Mouse (Mus musculus) liver, embryonic 11.5 days (tissue): ENCODE data around the gene Igf2bp1. TPM values are rescaled to one million over a fixed set of nuclear protein-coding genes. Genes with fewer than 3 reads are reported as not detected.

Source experiments
- ATAC-seq: fragments of 200-750 bp; cut with Nextera tagmentation; replicated peaks from 2 replicates; pipeline ENCODE4 v1.8.0; 2017; ENCODE audit warnings: moderate number of reproducible peaks, mild to moderate bottlenecking, moderate TSS enrichment, moderate library complexity; ENCODE audit not compliant: low FRiP score
- DNase-seq: peaks from one replicate; pipeline ENCODE4 v3.0.0-alpha.2; 2017; ENCODE audit warnings: low spot score
- H3K27ac ChIP-seq: fragments of 300-500 bp; sonication (generic); 2 replicates; pipeline ENCODE4 v1.5.1; 2014; ENCODE audit warnings: mild to moderate bottlenecking, low read depth, low read length, control low read depth
- H3K27me3 ChIP-seq: fragments of 300-500 bp; sonication (generic); replicated peaks from 2 replicates; pipeline ENCODE4 v1.6.1; 2014; ENCODE audit warnings: low read length, mixed read lengths; ENCODE audit not compliant: control insufficient read depth, insufficient read depth
- H3K36me3 ChIP-seq: fragments of 300-500 bp; sonication (generic); 2 replicates; pipeline ENCODE4 v1.6.1; 2014; ENCODE audit warnings: mild to moderate bottlenecking, low read length, moderate library complexity, mixed read lengths; ENCODE audit not compliant: control insufficient read depth, insufficient read depth
- H3K4me1 ChIP-seq: fragments of 300-500 bp; sonication (generic); replicated peaks from 2 replicates; pipeline ENCODE4 v1.6.1; 2014; ENCODE audit warnings: low read length, mixed read lengths; ENCODE audit not compliant: control insufficient read depth, insufficient read depth
- H3K4me2 ChIP-seq: fragments of 300-500 bp; sonication (generic); 2 replicates; pipeline ENCODE4 v1.6.1; 2014; ENCODE audit warnings: mild to moderate bottlenecking, control low read depth, moderate library complexity
- H3K4me3 ChIP-seq: fragments of 300-500 bp; sonication (generic); 2 replicates; pipeline ENCODE4 v1.5.1; 2014; ENCODE audit warnings: low read depth, low read length, control low read depth
- H3K9ac ChIP-seq: fragments of 300-500 bp; sonication (generic); 2 replicates; pipeline ENCODE4 v1.6.1; 2014; ENCODE audit warnings: low read depth, low read length, control low read depth
- H3K9me3 ChIP-seq: fragments of 300-500 bp; sonication (generic); 2 replicates; pipeline ENCODE4 v1.6.1; 2016; ENCODE audit warnings: low read length, inconsistent platforms, mixed read lengths; ENCODE audit not compliant: control insufficient read depth
- WGBS: fragments of 180-500 bp; shearing (Covaris S2); extraction: QIAGEN DNeasy Blood & Tissue Kit; methylation state at CpG from one replicate; pipeline ENCODE4 v1.1.7; 2014; 5-methylcytosine and 5-hydroxymethylcytosine counted together
- microRNA-seq: library from miRNA; unstranded; fragments of <30 nt; microRNA quantifications from one replicate; pipeline ENCODE4, GENCODE M21; 2017; ENCODE audit warnings: borderline number of aligned reads
- polyA plus RNA-seq: library from polyadenylated mRNA; unstranded; fragments of >200 nt; fragmentation: Nextera tagmentation; extraction: Ambion mirVana; gene quantifications from 2 replicates; pipeline ENCODE4 v1.2.1, GENCODE M21; 2014

Gene Igf2bp1
- polyA plus RNA-seq, 1 experiment from 2014 or later = 56.0 TPM

DNA sequence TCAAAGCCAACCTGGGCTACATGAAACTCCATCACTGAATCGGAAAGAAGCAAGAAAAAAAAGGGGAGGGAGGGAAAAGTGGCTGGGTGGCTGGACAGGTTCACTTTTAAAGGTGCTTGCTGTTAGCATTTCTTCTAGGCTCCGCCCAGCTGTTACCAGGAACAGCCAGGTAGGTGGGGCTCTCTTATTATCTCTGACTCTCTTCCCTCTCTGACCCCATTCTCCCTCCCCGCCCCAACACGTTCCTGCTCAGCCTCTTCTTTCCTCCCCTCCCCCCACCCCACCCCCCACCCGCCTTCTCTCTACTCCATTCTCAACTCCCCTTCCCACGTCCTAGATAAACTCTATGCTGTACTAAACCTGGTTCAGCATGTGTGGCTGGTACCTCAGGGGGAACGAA, 94.2 kb downstream of the Igf2bp1 start:
- ATAC-seq = no peak
- no peak overlapping the region for H3K27ac ChIP-seq

DNA sequence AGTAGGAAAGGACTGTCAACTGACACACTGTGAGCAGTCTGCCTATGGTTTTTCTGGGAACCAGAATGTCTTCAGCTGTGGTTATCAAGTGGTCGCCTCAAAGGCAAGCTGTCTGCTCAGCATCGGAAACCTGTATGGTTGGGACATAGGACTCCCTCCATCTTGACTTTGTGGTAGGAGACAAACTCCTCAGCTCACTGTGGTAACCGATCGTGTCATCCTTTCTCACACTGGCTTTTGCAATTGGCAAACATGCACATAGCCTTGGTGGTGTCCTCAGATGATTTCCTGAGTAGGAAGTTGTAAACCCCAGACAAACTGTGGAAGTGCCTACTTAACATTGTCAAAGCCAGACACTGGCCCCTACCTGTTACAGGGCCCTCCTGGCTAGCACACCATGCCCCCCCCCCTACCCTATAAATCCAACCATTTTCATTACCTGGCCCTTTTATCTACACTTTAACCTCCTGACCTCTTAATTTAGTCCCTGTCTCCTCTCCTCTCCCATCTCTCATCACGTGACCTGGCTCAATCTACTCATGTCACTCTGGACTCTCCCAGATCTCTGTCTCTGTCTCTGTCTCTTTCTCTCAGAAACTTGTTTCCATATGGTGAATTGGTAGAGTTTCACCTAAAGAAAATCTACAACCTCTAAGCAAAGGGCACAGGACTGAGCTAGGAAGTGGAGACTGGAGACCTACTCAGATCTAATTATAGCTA, 97.8 kb downstream of the Igf2bp1 start:
- 51% methylated on average over 5 of the region's 5 CpGs for WGBS

More for the DNA sequence above, 94.2 kb downstream of the Igf2bp1 start:
- WGBS = 28% methylated on average over 7 of the region's 7 CpGs
- Histone ChIP-seq H3K4me3 (no peak overlapping the region), H3K9me3 (no peaks in the 10 kb centered on the region), H3K4me1 (peaks cover 6% of the 10 kb centered on the region), H3K9ac (no peak overlapping the region), H3K36me3 (no peaks in the 10 kb centered on the region), H3K27me3 (peaks cover 43% of the 10 kb centered on the region), H3K4me2 (0 out of 2 replicates have a peak overlapping the region, but pooled peaks have one; percentile 5)
- no peak for DNase-seq

More for the DNA sequence above, 97.8 kb downstream of the Igf2bp1 start:
- Histone ChIP-seq H3K27me3 (peaks cover 8% of the 10 kb centered on the region), H3K9ac (no peak overlapping the region), H3K36me3 (no peaks in the 10 kb centered on the region), H3K27ac (no peak overlapping the region), H3K4me3 (no peak overlapping the region), H3K9me3 (no peaks in the 10 kb centered on the region), H3K4me2 (no peak overlapping the region), H3K4me1 (peaks cover 3% of the 10 kb centered on the region)
- DNase-seq (no peak), ATAC-seq (no peak)

Small RNAs within 50 kb of the gene (microRNA-seq; reads per million reads assigned to microRNA genes)
- gene Mir3063 = 1.4 reads per million

Other genes with a start within 250 kb of the Igf2bp1 start
- gene Phospho1, start 181.4 kb downstream of the Igf2bp1 start, polyA plus RNA-seq = 0.48 and 0.74 TPM in 2 replicates
- gene Gngt2, start 168.7 kb downstream of the Igf2bp1 start, polyA plus RNA-seq = 19.5 and 22.3 TPM in 2 replicates
- 6.4 and 7.9 TPM in 2 replicates for gene Abi3, start 163.5 kb downstream of the Igf2bp1 start, polyA plus RNA-seq
- 0.34 and 0.51 TPM in 2 replicates for gene B4galnt2, start 91.0 kb downstream of the Igf2bp1 start, polyA plus RNA-seq
- not detected in 2 replicates for gene Gip, start 18.6 kb upstream of the Igf2bp1 start, polyA plus RNA-seq
- 48.8 and 50.0 TPM in 2 replicates for gene Snf8, start 28.9 kb upstream of the Igf2bp1 start, polyA plus RNA-seq
- gene Ube2z, start 59.4 kb upstream of the Igf2bp1 start, polyA plus RNA-seq = 26.7 and 27.1 TPM in 2 replicates
- gene Atp5g1, start 69.7 kb upstream of the Igf2bp1 start, polyA plus RNA-seq = 943 and 994 TPM in 2 replicates
- gene Calcoco2, start 106.0 kb upstream of the Igf2bp1 start, polyA plus RNA-seq = not detected in 2 replicates
- not detected in 2 replicates for gene Ttll6, start 127.8 kb upstream of the Igf2bp1 start, polyA plus RNA-seq
- gene Hoxb13, start 188.4 kb upstream of the Igf2bp1 start, polyA plus RNA-seq = not detected in 2 replicates